14 mouse cellular contexts compared by ENCODE assay signal in genomic region chr16:17012583-17012982, GRCm38 (mm10). TPM values are rescaled to one million over a fixed set of nuclear protein-coding genes. Genes with fewer than 3 reads are reported as not detected.
DNase-seq lines count a peak whose midpoint lies in the region; ATAC-seq lines count a peak whose summit lies in the region.
"Had no signal": no experiment of that assay in that cellular context is flagged by ENCODE, and none has a peak within 500 bp of the region (broad histone marks: within the 10 kb centered on the region; RNA-seq: fewer than 3 reads in every experiment).

No protein-coding gene starts in this region.

- ATAC-seq in megakaryocyte, adult 5-6 weeks (ENCODE audit: poor library complexity, severe bottlenecking), result peak; percentile 88
- ATAC-seq: forebrain, embryonic 16.5 days had no signal

- H3K4me1 ChIP-seq in brown adipose tissue, adult 24 weeks (ENCODE audit: control insufficient read depth, insufficient read depth, insufficient read length, low read length), result no peaks in the 10 kb centered on the region
- H3K4me1 ChIP-seq: neural tube, embryonic 15.5 days had no signal

- H3K27ac ChIP-seq in brown adipose tissue, adult 24 weeks (replicated peaks; ENCODE audit: low read depth, low read length), result 0 out of 2 replicates have a peak overlapping the region, but pooled peaks have one; percentile 24
- H3K27ac ChIP-seq: neural tube, embryonic 15.5 days had no signal

- H3K4me3 ChIP-seq in brown adipose tissue, adult 24 weeks (ENCODE audit: insufficient read depth, low read depth, low read length), result no peak overlapping the region
- H3K4me3 ChIP-seq: neural tube, embryonic 15.5 days had no signal

- DNase-seq in heart, adult 11 months, result peak; percentile 79
- DNase-seq in heart, postnatal 10 days, result no peak
- peak; percentile 66 for DNase-seq in A20 (ENCODE audit: low read depth, low spot score)
- no peak for DNase-seq in testis, postnatal 14 days (ENCODE audit: low spot score)
- DNase-seq in c-Kit-positive CD71-positive TER-119-positive erythroid progenitor cells, embryonic 14.5 days (ENCODE audit: low spot score), result no peak
- no peak for DNase-seq in adrenal gland, adult 2 months
- DNase-seq: cerebellum, postnatal 14 days; heart, postnatal 4 days; kidney, adult 11 months; midbrain, embryonic 14.5 days had no signal

- intact Hi-C loops in heart, postnatal 10 days (cut with DNase I), result no loop called here

RNA-seq across cellular contexts. Expression of gene Mapk1, which starts 29.4 kb away (rescaled TPM):
- 100 to 1,000 TPM; 121 TPM for total RNA-seq in heart, postnatal 10 days (2021)
- 76.5 and 81.1 TPM in 2 replicates for polyA plus RNA-seq in brown adipose tissue, adult 24 weeks (2012; ENCODE audit: insufficient read depth, insufficient read length, missing spikeins)
- 109 and 111 TPM in 2 replicates for total RNA-seq in megakaryocyte, adult 5-6 weeks (2015)
- 114 and 121 TPM in 2 replicates for total RNA-seq in megakaryocyte, adult 5-6 weeks (2017)
- 100 to 1,000 TPM; 178 to 206 TPM for total RNA-seq in adrenal gland, adult 2 months (2021)
- polyA plus RNA-seq in adrenal gland, adult 2 months (2012; rRNA removed), result 45.2 and 62.7 TPM in 2 replicates

RNA-seq across cellular contexts. Expression of gene Ypel1, which starts 56.9 kb away (rescaled TPM):
- 1 to 10 TPM; 4.4 to 4.7 TPM for total RNA-seq in heart, postnatal 10 days (2021)
- 1.0 and 3.8 TPM in 2 replicates for polyA plus RNA-seq in brown adipose tissue, adult 24 weeks (2012; ENCODE audit: insufficient read depth, insufficient read length, missing spikeins)
- 0.33 and 1.0 TPM in 2 replicates for total RNA-seq in megakaryocyte, adult 5-6 weeks (2015)
- total RNA-seq in megakaryocyte, adult 5-6 weeks (2017), result 0.15 TPM in 1 of 2 replicates, not detected in the other
- total RNA-seq in adrenal gland, adult 2 months (2021), result 1 to 10 TPM; 6.6 TPM
- 8.3 and 10.0 TPM in 2 replicates for polyA plus RNA-seq in adrenal gland, adult 2 months (2012; rRNA removed)

Comparison
In these comparisons a context has a peak if more than half of its experiments do, and no peak if none do; other contexts are left out.
1. DNase-seq: peak in heart, adult 11 months (single experiment) and A20 (single experiment); none in heart, postnatal 10 days (0 of 2), testis, postnatal 14 days (single experiment), c-Kit-positive CD71-positive TER-119-positive erythroid progenitor cells, embryonic 14.5 days (single experiment) and adrenal gland, adult 2 months (single experiment).